27 mouse cellular contexts compared by ENCODE assay signal in the genomic region with DNA sequence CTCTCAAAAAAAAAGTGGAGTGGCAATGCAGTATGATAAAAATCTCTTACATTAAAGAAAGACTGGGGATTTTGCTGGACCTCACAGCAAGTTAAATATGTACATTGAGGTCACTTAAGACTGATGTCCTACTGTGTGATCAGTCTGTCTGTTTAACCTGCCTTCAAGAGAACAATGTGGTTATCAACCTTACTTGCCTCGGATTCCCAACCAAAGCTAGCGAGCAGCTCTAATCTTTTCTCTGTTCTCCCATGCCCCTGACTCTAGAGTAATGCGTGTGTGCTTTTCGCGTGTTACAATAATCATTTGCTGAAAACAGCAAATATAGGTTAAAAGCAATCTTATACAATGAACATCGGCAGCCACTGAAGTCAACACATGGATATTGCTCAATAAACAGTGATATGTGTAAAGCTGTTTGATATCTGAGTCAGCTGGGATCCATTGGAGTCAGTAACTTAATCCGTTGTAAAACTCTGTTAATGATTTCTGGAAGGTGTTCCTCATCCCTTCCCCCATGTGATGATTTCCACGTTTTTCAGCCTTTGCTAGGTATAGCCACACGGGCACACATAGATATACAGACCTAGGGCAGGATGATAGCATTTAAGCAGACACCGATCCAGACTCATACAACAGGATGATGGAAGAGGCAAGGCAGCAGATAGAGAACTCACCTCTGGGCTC. TPM values are rescaled to one million over a fixed set of nuclear protein-coding genes. Genes with fewer than 3 reads are reported as not detected.
A peak's percentile ranks its signal among the peaks of the same experiment; 100 is the strongest.
DNase-seq lines count a peak whose midpoint lies in the region; ATAC-seq and TF ChIP-seq lines count a peak whose summit lies in the region.
"Had no signal": no experiment of that assay in that cellular context is flagged by ENCODE, and none has a peak within 500 bp of the region (broad histone marks: within the 10 kb centered on the region; RNA-seq: fewer than 3 reads in every experiment).

No protein-coding gene starts in this region.

- H3K36me3 ChIP-seq in liver, embryonic 15.5 days (replicated peaks) = no peaks in the 10 kb centered on the region
- H3K36me3 ChIP-seq in liver, embryonic 11.5 days (ENCODE audit: control insufficient read depth, insufficient read depth, low read length) = no peaks in the 10 kb centered on the region
- peaks cover 15% of the 10 kb centered on the region for H3K36me3 ChIP-seq in intestine, postnatal 0 days (ENCODE audit: control insufficient read depth, insufficient read depth)
- H3K36me3 ChIP-seq in stomach, embryonic 15.5 days = 0 out of 2 replicates have a peak, but pooled peaks cover 3% of the 10 kb centered on the region
- H3K36me3 ChIP-seq: embryonic facial prominence, embryonic 13.5 days; forebrain, embryonic 10.5 days; forebrain, embryonic 15.5 days; liver, embryonic 13.5 days; lung, embryonic 15.5 days; neural tube, embryonic 12.5 days had no signal

- no peak overlapping the region for H3K9ac ChIP-seq in liver, embryonic 15.5 days
- no peak overlapping the region for H3K9ac ChIP-seq in liver, embryonic 11.5 days (ENCODE audit: low read depth, low read length)
- no peak overlapping the region for H3K9ac ChIP-seq in intestine, postnatal 0 days (ENCODE audit: low read depth, low read length)
- no peak overlapping the region for H3K9ac ChIP-seq in stomach, embryonic 15.5 days
- H3K9ac ChIP-seq: embryonic facial prominence, embryonic 13.5 days; forebrain, embryonic 15.5 days; kidney, embryonic 15.5 days; liver, embryonic 13.5 days; lung, embryonic 15.5 days; neural tube, embryonic 12.5 days had no signal

- no peak overlapping the region for H3K27ac ChIP-seq in liver, embryonic 15.5 days (replicated peaks)
- no peak overlapping the region for H3K27ac ChIP-seq in liver, embryonic 11.5 days (ENCODE audit: low read depth, low read length)
- no peak overlapping the region for H3K27ac ChIP-seq in intestine, postnatal 0 days (ENCODE audit: low read depth, low read length)
- H3K27ac ChIP-seq in stomach, embryonic 15.5 days = no peak overlapping the region
- H3K27ac ChIP-seq: embryonic facial prominence, embryonic 13.5 days; forebrain, embryonic 10.5 days; forebrain, embryonic 15.5 days; hindbrain, postnatal 0 days; kidney, embryonic 15.5 days; liver, embryonic 13.5 days; lung, embryonic 15.5 days; neural tube, embryonic 12.5 days had no signal

- no peaks in the 10 kb centered on the region for H3K9me3 ChIP-seq in liver, embryonic 15.5 days (replicated peaks)
- H3K9me3 ChIP-seq in liver, embryonic 11.5 days (ENCODE audit: control insufficient read depth, low read length) = no peaks in the 10 kb centered on the region
- no peaks in the 10 kb centered on the region for H3K9me3 ChIP-seq in intestine, postnatal 0 days (ENCODE audit: control insufficient read depth)
- no peaks in the 10 kb centered on the region for H3K9me3 ChIP-seq in stomach, embryonic 15.5 days
- H3K9me3 ChIP-seq: embryonic facial prominence, embryonic 13.5 days; forebrain, embryonic 10.5 days; forebrain, embryonic 15.5 days; kidney, embryonic 15.5 days; liver, embryonic 13.5 days; lung, embryonic 15.5 days; neural tube, embryonic 12.5 days had no signal

- no peak for DNase-seq in liver, embryonic 11.5 days (ENCODE audit: low spot score)
- DNase-seq in gastrocnemius, postnatal 4 days (ENCODE audit: low spot score in 2 of 2) = no peak
- no peak for DNase-seq in lung, postnatal 10 days
- no peak for DNase-seq in natural killer cell, adult 2 months (ENCODE audit: low spot score in 2 of 2)
- DNase-seq: adrenal gland, postnatal 14 days; cerebellum, adult 11 months; cerebellum, adult 9-10 months; gastrocnemius, postnatal 36 days; kidney, adult 18-20 months; kidney, postnatal 25 days; layer of hippocampus, postnatal 36 days; liver, embryonic 13.5 days; lung, postnatal 36 days; right cerebral cortex, adult 18-20 months; thymus, postnatal 25 days had no signal

- WGBS in liver, embryonic 15.5 days (ENCODE audit: insufficient replicate concordance) = 67% methylated on average over 10 of the region's 10 CpGs
- 79% methylated on average over 10 of the region's 10 CpGs for WGBS in liver, embryonic 11.5 days
- 37% methylated on average over 10 of the region's 10 CpGs for WGBS in intestine, postnatal 0 days
- WGBS in stomach, embryonic 15.5 days = 60% methylated on average over 10 of the region's 10 CpGs

- H3K4me3 ChIP-seq in liver, embryonic 15.5 days (replicated peaks) = no peak overlapping the region
- H3K4me3 ChIP-seq in liver, embryonic 11.5 days (ENCODE audit: low read depth, low read length) = no peak overlapping the region
- no peak overlapping the region for H3K4me3 ChIP-seq in intestine, postnatal 0 days (ENCODE audit: low read depth, low read length)
- no peak overlapping the region for H3K4me3 ChIP-seq in stomach, embryonic 15.5 days (replicated peaks)
- H3K4me3 ChIP-seq: embryonic facial prominence, embryonic 13.5 days; forebrain, embryonic 10.5 days; forebrain, embryonic 15.5 days; kidney, embryonic 15.5 days; liver, embryonic 13.5 days; lung, embryonic 15.5 days; neural tube, embryonic 12.5 days had no signal

- TF ChIP-seq CTCF in intestine, postnatal 0 days (IDR thresholded peaks at IDR 0.05; ENCODE audit: low read depth) = no peak

- ATAC-seq in liver, embryonic 15.5 days (ENCODE audit: insufficient read depth) = peak; percentile 52; the same call in 1 of the 2 replicates
- ATAC-seq in liver, embryonic 11.5 days (replicated peaks; ENCODE audit: low FRiP score) = no peak
- peak; percentile 86 for ATAC-seq in intestine, postnatal 0 days
- ATAC-seq in stomach, embryonic 15.5 days (ENCODE audit: insufficient read depth, low FRiP score, low read depth) = peak; percentile 79
- ATAC-seq: forebrain, embryonic 15.5 days; hindbrain, postnatal 0 days; midbrain, embryonic 16.5 days had no signal

- H3K4me1 ChIP-seq in liver, embryonic 15.5 days (replicated peaks) = 0 out of 2 replicates have a peak, but pooled peaks cover 3% of the 10 kb centered on the region
- no peaks in the 10 kb centered on the region; the same call in 1 of the 2 replicates for H3K4me1 ChIP-seq in liver, embryonic 11.5 days (replicated peaks; ENCODE audit: control insufficient read depth, insufficient read depth, low read length)
- H3K4me1 ChIP-seq in intestine, postnatal 0 days (replicated peaks; ENCODE audit: control insufficient read depth, insufficient read depth, low read length) = peaks cover 6% of the 10 kb centered on the region; the same call in 1 of the 2 replicates
- no peaks in the 10 kb centered on the region for H3K4me1 ChIP-seq in stomach, embryonic 15.5 days
- H3K4me1 ChIP-seq: embryonic facial prominence, embryonic 13.5 days; forebrain, embryonic 10.5 days; forebrain, embryonic 15.5 days; kidney, embryonic 15.5 days; lung, embryonic 15.5 days; neural tube, embryonic 12.5 days had no signal

- H3K4me2 ChIP-seq in liver, embryonic 15.5 days = no peak overlapping the region; the same call in 1 of the 2 replicates
- H3K4me2 ChIP-seq in liver, embryonic 11.5 days = no peak overlapping the region
- peak overlapping the region; percentile 24; the same call in 1 of the 2 replicates for H3K4me2 ChIP-seq in intestine, postnatal 0 days (replicated peaks; ENCODE audit: low read depth)
- no peak overlapping the region for H3K4me2 ChIP-seq in stomach, embryonic 15.5 days
- H3K4me2 ChIP-seq: embryonic facial prominence, embryonic 13.5 days; forebrain, embryonic 15.5 days; kidney, embryonic 15.5 days; liver, embryonic 13.5 days; lung, embryonic 15.5 days; midbrain, embryonic 11.5 days; neural tube, embryonic 12.5 days had no signal

- no peaks in the 10 kb centered on the region for H3K27me3 ChIP-seq in liver, embryonic 15.5 days
- H3K27me3 ChIP-seq in liver, embryonic 11.5 days (replicated peaks; ENCODE audit: control insufficient read depth, insufficient read depth, low read length) = no peaks in the 10 kb centered on the region
- no peaks in the 10 kb centered on the region for H3K27me3 ChIP-seq in intestine, postnatal 0 days (replicated peaks; ENCODE audit: control insufficient read depth, insufficient read depth, low read length)
- H3K27me3 ChIP-seq in stomach, embryonic 15.5 days (replicated peaks) = no peaks in the 10 kb centered on the region
- H3K27me3 ChIP-seq: embryonic facial prominence, embryonic 13.5 days; forebrain, embryonic 15.5 days; kidney, embryonic 15.5 days; liver, embryonic 13.5 days; lung, embryonic 15.5 days; neural tube, embryonic 12.5 days had no signal

RNA-seq across cellular contexts. Expression of a gene that starts 21.1 kb away (rescaled TPM):
- polyA plus RNA-seq in liver, embryonic 15.5 days (2015; fragmentation: Nextera tagmentation; extraction: Ambion mirVana) = 25.5 and 26.0 TPM in 2 replicates
- 48.6 and 51.9 TPM in 2 replicates for polyA plus RNA-seq in liver, embryonic 11.5 days (2014; fragmentation: Nextera tagmentation; extraction: Ambion mirVana)
- polyA plus RNA-seq in intestine, postnatal 0 days (2015; fragmentation: Nextera tagmentation; extraction: Ambion mirVana) = 121 and 122 TPM in 2 replicates
- 104 TPM in 2 replicates for polyA plus RNA-seq in stomach, embryonic 15.5 days (2015; fragmentation: Nextera tagmentation; extraction: Ambion mirVana)
- total RNA-seq in gastrocnemius, postnatal 4 days (2021) = 10 to 100 TPM; 27.0 to 34.9 TPM

RNA-seq across cellular contexts. Expression of a gene that starts 25.2 kb away (rescaled TPM):
- polyA plus RNA-seq in liver, embryonic 15.5 days (2015; fragmentation: Nextera tagmentation; extraction: Ambion mirVana) = 3.6 and 4.2 TPM in 2 replicates
- 6.1 and 6.3 TPM in 2 replicates for polyA plus RNA-seq in liver, embryonic 11.5 days (2014; fragmentation: Nextera tagmentation; extraction: Ambion mirVana)
- polyA plus RNA-seq in intestine, postnatal 0 days (2015; fragmentation: Nextera tagmentation; extraction: Ambion mirVana) = 16.1 and 18.8 TPM in 2 replicates
- polyA plus RNA-seq in stomach, embryonic 15.5 days (2015; fragmentation: Nextera tagmentation; extraction: Ambion mirVana) = 11.6 and 12.9 TPM in 2 replicates
- 1 to 10 TPM; 6.1 to 6.5 TPM for total RNA-seq in gastrocnemius, postnatal 4 days (2021)

RNA-seq across cellular contexts. Expression of a gene that starts 25.3 kb away (rescaled TPM):
- polyA plus RNA-seq in liver, embryonic 15.5 days (2015; fragmentation: Nextera tagmentation; extraction: Ambion mirVana) = 2.3 and 2.6 TPM in 2 replicates
- 12.0 and 13.5 TPM in 2 replicates for polyA plus RNA-seq in liver, embryonic 11.5 days (2014; fragmentation: Nextera tagmentation; extraction: Ambion mirVana)
- polyA plus RNA-seq in intestine, postnatal 0 days (2015; fragmentation: Nextera tagmentation; extraction: Ambion mirVana) = 2.7 and 2.8 TPM in 2 replicates
- polyA plus RNA-seq in stomach, embryonic 15.5 days (2015; fragmentation: Nextera tagmentation; extraction: Ambion mirVana) = 7.5 and 7.8 TPM in 2 replicates
- total RNA-seq in gastrocnemius, postnatal 4 days (2021) = 1 to 10 TPM; 3.3 to 4.8 TPM
